Mouse (Mus musculus): ENCODE results near the gene Nrbp1.

The Nrbp1 gene

DNA sequence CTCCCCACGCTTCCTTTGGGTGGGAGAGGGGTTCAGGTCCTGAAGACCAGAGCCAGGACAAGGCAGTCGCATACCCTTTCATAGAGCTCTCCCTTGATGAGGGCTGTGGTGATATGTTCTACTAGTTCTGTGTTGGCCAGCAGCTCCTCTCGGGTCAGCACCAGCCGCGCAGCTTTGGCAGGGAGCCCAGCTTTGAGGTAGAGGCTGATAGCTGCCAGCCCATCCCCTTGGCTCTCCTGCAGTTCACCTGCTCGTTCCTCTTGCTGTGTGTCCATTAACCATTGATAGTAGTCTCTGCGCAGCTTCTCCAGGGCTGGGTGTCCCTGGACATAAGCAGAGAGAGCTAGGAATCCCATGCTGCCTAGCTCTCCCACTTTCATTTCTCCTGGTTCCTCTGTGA lies 25.4 kb downstream of the Nrbp1 start:
- no peak for DNase-seq (ENCODE audit: low read depth)

DNA sequence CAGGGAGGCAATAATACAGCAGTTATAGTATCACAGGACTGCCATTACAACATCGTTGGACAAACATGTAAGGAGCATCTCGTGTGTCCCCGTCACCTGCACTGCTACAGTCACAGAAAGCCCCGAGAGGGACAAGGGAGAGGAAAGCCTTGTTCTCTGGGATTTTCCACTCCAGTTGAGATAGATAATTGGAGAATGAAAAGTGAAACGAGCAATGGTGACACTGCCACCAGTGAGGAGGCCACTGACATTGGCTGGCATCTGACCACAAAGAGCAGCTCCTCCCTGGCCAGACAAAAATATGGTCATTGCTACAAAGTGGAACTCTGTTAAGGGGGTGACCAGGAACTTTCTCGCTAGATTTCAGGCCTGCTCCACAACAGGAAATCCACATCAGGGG lies 27.0 kb downstream of the Nrbp1 start:
- DNase-seq (ENCODE audit: low read depth) = no peak

DNA sequence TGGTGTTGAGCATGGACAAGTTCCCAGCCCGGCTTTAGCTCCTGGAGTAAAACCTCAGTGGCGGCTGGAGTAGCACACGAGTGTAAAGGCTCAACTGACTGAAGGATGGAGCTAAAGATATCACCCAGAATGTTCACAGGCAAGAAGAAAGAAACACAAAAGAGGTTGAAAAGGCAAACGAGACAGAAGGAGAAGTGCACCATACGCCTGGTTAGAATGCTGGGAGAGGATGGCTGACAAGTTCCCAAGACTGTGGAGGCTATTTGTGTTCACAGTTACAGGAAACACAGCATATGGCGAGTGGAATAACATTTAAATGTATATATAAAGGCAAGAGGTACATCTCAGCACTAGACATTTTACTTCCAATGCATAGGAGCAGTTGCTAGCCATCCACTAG lies 32.4 kb downstream of the Nrbp1 start:
- DNase-seq (ENCODE audit: low read depth) = no peak

DNA sequence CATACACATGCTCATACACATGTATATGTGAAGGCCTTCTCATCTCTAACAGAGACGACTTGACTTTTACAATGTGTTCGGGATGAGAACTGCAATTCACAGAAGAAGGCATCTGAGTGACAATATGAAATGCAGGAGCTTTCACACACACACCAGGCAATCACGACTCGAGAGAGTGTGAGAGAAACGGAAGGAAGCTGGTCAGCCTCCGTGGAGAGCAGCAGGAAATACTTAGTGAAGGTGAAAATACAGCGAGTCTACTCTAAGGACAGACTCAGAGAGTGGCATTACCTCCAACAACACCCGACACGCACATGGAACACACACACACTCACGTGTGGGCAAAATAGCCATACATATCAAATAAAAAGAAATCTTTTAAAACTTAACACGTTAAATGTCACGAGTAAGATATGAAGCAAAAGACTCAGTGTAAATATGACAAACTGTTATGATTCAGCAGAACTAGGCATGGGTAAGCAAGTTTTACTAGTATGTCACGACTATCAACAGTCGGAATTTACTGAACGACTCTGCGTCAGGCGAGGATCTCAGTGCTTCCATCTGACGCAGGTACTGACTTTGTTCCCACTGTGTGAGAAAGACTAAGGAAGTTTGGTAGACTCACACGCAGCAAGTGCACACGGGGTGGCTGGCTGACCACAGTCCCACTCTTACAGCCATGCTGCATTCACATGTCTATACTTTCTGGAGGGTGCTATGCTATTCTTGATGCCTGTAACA lies 38.8 kb downstream of the Nrbp1 start:
- DNase-seq (ENCODE audit: low read depth) = peak; percentile 59

DNA sequence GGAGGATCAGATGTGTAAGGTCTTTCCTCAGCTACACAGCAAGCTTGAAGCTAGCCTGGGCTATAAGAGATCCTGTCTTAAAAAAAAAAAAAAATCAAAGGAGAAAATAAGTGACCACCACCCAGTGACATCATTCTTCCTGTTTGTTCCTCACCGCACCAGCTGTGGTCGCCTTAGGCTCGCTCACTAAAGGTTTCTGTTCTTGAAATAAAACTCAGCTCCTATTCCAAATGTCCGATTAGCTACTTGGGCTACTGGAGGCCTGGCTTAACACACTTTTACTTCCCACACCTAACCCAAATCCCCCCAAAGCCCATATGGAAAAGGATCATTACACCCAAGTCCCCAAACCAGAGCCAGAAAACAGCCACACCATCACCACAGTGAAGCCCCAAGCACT lies 47.6 kb downstream of the Nrbp1 start:
- peak; percentile 16 for DNase-seq (ENCODE audit: low read depth)

DNA sequence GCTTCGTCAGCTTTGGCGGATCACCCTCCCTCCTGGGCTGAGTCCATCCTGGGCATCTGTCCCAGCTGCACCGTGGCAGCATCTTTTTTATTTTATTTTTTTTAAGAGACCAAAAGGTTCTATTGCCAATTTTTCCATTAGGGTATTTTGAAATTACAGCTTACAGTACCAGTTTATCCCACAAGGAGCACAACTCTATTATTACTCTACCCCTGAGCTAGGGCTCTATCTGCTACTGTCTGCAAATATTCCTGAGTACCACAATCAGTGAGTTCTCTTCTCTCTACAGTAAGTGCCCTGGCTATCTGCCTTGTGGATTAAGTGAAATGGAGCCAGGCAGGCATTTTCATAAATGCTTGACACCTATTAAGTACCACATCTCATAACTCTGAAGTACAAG lies 48.0 kb downstream of the Nrbp1 start:
- DNase-seq (ENCODE audit: low read depth) = peak; percentile 22

DNA sequence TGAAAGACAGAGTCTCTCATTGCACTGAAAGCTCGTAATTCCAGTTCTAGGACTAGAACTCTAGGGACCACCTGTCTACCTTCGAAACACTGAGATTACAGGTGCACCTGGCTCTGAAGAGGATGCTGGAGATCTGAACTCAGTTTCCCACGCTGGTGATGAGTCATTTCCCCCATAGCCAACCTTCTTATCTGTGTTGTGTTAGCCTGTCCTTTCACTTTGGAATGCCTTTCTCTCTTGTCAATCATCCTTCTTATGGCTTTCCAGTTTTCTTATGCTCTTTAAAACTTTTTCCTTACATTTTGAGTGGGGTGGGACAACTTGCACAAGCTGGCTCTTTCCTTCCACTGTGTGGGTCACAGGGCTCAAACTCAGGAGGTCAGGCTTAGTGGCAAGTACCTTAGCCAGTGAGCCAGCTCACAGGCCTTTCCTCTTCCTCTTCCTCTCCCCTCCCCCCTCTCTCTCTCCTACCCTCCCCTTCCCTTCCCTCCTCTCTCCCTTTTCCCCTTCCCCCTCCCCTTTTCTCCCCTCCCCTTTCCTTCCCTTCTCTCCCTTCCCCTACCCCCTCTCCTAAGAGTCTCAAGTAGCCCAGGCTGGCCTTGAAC lies 49.1 kb downstream of the Nrbp1 start:
- peak; percentile 25 for DNase-seq (ENCODE audit: low read depth)

DNA sequence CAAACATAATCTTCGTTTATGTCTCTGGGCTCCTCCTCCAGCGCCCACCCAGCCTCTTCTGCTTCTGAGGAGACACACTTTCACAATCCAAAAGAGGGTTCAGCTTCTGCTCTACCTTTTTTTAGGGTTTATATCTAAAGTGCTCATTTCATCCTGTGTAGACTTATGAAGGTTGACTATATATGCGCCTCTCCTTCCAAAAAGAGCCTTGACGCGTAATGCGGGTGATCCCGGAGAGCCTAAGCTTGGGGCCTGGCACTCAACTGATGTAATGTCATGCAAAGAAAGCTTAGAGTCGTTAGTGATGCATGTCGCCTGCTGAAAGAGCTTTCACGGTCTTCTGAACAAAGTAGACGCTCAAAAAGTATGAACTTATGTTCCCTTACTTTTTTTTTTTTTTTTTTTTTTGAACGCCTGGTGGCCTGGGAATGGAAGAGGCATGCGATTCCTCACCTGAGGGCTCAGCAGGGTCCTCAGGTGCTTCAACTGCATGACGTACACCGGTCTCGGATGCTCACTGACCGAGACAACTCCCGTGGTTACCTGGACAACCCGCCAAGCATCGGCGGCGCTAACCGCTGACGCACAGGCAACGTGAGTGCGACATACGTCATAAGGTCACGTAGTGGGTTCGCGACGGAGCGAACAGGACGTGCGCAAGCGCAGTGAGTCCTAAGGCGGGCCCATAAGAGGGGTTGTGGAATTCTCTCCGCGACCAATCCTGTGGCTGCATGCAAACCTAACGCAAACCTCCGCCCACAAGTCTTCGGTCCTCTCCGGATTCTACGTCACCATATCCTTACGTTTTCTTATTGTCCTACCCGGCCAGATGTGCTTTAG lies 50.1 kb downstream of the Nrbp1 start, which contains the start of gene Ift172:
Gene Ift172 (minus strand): TSS at position 596 of the 840 bp plus-strand sequence.
- DNase-seq (ENCODE audit: low read depth) = peak; percentile 99

DNA sequence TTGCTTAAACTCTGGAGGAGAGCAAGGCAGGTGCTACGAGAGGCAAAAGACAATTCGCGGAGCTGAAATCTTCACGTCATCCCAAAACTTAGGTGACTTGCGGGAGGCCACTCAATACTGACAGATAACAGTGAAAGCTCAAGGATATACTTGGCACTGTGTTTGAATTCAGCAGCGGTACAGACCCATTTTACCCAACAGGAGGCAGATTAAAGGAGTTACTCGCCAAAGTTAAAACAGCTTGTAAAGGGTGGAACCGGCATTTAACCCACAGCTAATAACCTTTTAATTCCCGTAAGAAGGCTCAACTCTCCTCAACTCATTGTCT lies 50.7 kb downstream of the Nrbp1 start:
- no peak for DNase-seq (ENCODE audit: low read depth)

DNA sequence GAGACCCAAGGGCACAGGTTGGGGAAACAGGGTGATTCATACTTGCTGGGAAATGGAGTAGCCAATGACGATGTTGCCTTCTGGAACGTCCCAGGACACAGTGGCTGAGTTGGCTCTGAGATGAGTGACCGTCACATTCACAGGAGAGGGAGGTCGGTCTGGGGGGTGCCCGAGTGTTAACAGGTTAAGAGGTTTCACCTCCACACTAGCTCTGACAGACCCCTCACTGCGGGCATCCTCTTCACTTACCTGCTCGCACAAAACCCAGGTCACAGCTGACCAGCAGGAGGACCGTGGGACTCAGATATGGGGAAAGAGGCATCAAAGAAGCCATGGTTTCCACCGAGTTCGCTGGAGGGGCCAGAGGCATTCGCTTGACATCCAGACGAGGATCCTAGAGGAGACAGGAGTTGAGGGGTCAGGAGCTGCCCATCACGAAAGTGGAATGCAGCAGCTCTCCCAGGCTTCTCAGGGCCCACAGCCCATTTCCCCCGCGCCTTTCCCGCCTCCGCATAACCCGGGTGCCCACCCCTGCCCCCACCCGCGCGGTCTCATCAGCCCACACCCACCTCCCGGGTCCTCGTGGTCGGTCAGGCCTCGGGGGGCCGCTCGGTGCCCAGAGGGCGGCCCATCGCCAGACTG lies 54.4 kb downstream of the Nrbp1 start:
- DNase-seq (ENCODE audit: low read depth) = peak; percentile 20

DNA sequence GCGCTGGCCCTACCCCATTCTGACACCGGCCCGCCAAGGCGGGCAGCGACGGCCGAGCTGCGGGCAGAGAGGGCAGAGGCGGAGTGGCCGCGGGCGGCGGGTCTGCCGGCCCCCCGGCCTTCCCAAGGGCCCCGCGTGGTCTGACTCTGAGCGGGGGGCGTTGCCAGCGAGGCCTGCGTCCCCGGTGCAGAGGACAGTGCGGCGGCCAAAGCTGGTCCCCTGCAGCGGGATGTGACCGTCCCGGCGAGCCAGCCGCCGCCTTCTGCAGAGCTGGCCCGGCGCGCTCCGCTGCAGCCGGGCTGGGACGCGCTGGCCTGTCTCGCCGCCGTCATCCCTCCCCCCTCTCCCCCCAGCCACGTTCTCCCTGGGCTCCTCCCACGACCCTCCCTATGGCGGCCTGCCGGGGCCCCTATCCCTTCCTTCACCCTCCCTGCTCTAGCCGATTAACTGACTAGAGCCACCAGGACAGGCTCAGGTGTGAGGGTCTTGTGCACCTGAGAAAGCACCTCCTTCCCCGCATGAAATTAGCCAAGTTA lies 55.0 kb downstream of the Nrbp1 start, which contains the start of gene Fndc4:
Gene Fndc4 (minus strand): TSS at position 475 of the 536 bp plus-strand sequence.
- DNase-seq (ENCODE audit: low read depth) = peak; percentile 39

DNA sequence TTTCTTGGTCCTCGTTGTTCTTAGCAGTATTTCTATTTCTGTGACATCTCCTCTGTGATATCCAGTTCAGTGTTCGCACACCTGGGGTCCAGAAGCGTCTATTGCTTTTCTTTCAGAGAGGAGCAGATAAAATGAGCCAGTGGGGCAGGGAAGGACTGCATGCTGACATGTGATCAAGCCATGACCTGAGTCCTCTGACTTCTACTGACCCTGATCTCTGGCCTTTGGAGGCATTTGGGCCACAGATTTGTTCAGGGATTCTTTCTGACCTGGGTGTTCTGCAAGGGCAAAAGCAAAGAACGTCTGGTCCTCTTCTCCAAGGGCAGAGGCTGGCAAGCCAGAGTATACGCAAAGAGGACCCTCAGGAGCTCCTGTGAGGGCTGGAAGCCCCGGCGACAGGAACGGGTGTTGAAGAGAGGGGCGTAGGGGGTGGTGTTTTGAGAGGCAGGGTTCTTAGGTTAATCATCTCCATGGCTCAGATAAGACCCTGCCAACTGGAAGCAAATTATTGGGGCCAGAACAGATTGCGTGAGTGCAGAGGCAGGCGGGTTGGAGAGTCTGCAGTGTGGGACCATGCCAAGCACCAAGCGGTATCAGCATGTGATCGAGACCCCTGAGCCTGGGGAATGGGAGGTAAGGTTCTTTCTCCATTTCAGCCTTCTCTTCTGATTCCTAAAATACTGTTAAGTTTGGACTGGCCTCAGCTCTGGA lies 56.5 kb downstream of the Nrbp1 start, which contains the start of gene Gckr:
Gene Gckr (plus strand): TSS at position 397 of the 711 bp plus-strand sequence.
- DNase-seq (ENCODE audit: low read depth) = no peak

DNA sequence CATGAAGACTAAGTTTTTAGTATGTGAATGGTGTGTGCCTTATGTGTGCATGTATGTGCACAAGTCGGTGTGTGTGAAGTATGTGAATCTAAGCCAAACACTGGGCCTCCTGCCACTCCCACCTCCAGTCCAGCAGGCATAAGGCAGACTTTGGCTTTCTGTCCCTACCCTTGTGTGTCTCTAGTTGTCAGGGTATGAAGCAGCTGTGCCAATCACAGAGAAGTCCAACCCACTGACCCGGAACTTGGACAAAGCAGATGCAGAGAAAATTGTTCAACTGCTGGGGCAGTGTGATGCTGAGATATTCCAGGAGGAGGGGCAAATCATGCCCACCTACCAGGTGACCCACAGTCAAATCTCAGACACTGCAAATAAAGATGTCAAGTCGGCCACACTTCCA lies 57.3 kb downstream of the Nrbp1 start:
- no peak for DNase-seq (ENCODE audit: low read depth)

DNA sequence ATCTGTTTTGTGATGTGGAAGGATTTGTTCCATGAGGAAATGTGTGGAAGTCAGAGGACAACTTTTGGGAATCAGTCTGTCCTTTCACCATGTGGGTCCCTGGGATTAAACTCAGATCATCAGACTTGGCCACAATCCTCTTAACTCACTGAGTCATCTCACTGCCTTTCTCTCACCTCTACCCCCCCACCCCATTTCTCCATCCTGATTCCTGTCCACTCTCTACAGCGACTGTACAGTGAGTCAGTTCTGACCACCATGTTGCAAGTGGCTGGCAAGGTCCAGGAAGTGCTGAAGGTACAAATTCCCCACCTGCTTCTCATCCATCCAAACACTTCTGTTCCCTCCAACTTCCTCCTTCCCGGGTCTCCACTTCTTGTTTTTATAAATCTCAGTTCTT lies 57.8 kb downstream of the Nrbp1 start:
- DNase-seq (ENCODE audit: low read depth) = no peak

Data from naive thymus-derived CD4-positive, alpha-beta T cell, adult 2 months (primary cell).